Mouse (Mus musculus) heart, postnatal 25 days (tissue): ENCODE data around the gene C2cd2l. TPM values are rescaled to one million over a fixed set of nuclear protein-coding genes. Genes with fewer than 3 reads are reported as not detected.
"Not testable (repeated sequence)": the region's sequence is repeated elsewhere in the genome, so short reads cannot be mapped to it uniquely, and the experiment has no call there.

ENCODE experiments used
- DNase-seq: peaks from one replicate; pipeline ENCODE4 v3.0.0; 2022; ENCODE audit warnings: low spot score
- intact Hi-C: fragments of 180-260 bp; cut with DNase I; formaldehyde crosslinking; loops from one replicate; pipeline ENCODE4 v1.15.1; 2025
- total RNA-seq, 2 experiments: library from RNA; stranded (reverse); gene quantifications; 2 replicates each; pipeline ENCODE4 v1.2.3; 2021

The C2cd2l gene
- total RNA-seq, 2 experiments from 2014 or later: 11.7 to 13.9 TPM

GRCm38 (mm10) chr9:44319105-44319886, 789 bp downstream of the C2cd2l start:
- DNase-seq: no peak
- intact Hi-C loops: no loop called here

- intact Hi-C loops: no loop called here
- no peak for DNase-seq
These were observed 1.3 kb downstream of the C2cd2l start for GRCm38 (mm10) chr9:44318826-44319095.

GRCm38 (mm10) chr9:44318076-44318825, 1.8 kb downstream of the C2cd2l start:
- intact Hi-C loops: no loop called here
- no peak for DNase-seq

- intact Hi-C loops: no loop called here
- no peak for DNase-seq
These were observed 2.6 kb downstream of the C2cd2l start for GRCm38 (mm10) chr9:44317452-44317851.

- intact Hi-C loops: no loop called here
These were observed 5.2 kb downstream of the C2cd2l start for GRCm38 (mm10) chr9:44314910-44315309.

GRCm38 (mm10) chr9:44314257-44314547, 5.9 kb downstream of the C2cd2l start:
- DNase-seq: no peak
- intact Hi-C loops: no loop called here

More at GRCm38 (mm10) chr9:44314910-44315309, 5.2 kb downstream of the C2cd2l start:
- DNase-seq: no peak

GRCm38 (mm10) chr9:44313476-44314256, 6.4 kb downstream of the C2cd2l start:
- intact Hi-C loops: no loop called here
- DNase-seq: no peak

- intact Hi-C loops: no loop called here
- peak; percentile 52 for DNase-seq
These were observed 8.7 kb downstream of the C2cd2l start for GRCm38 (mm10) chr9:44311136-44312134.

- intact Hi-C loops: no loop called here
These were observed 9.3 kb downstream of the C2cd2l start for GRCm38 (mm10) chr9:44310750-44311135.

GRCm38 (mm10) chr9:44309756-44310155, 10.3 kb downstream of the C2cd2l start:
- intact Hi-C loops: no loop called here

More at GRCm38 (mm10) chr9:44310750-44311135, 9.3 kb downstream of the C2cd2l start:
- DNase-seq: no peak

GRCm38 (mm10) chr9:44307248-44307647, 12.8 kb downstream of the C2cd2l start:
- intact Hi-C loops: no loop called here
- no peak for DNase-seq

More at GRCm38 (mm10) chr9:44309756-44310155, 10.3 kb downstream of the C2cd2l start:
- no peak for DNase-seq

GRCm38 (mm10) chr9:44306532-44306931, 13.6 kb downstream of the C2cd2l start:
- intact Hi-C loops: no loop called here

GRCm38 (mm10) chr9:44305466-44306079, 14.5 kb downstream of the C2cd2l start, which contains the start of gene Hinfp:
Gene Hinfp, minus strand, starts transcription at chr9:44305671.
- intact Hi-C loops: loop anchor here (2.0 kb wide), 1 partner anchor 21 kb away; the partner anchor contains the start of gene Dpagt1
- DNase-seq: peak; percentile 99

More at GRCm38 (mm10) chr9:44306532-44306931, 13.6 kb downstream of the C2cd2l start:
- DNase-seq: no peak

- DNase-seq, intact Hi-C loops: not testable (repeated sequence)
These were observed 20.1 kb downstream of the C2cd2l start for GRCm38 (mm10) chr9:44300001-44300400.

GRCm38 (mm10) chr9:44292490-44292889, 27.6 kb downstream of the C2cd2l start:
- no peak for DNase-seq
- intact Hi-C loops: loop anchor here (5.0 kb wide), 2 partner anchors 45 to 95 kb away; no protein-coding TSS in a partner anchor

GRCm38 (mm10) chr9:44288959-44289291, 31.2 kb downstream of the C2cd2l start:
- intact Hi-C loops: no loop called here
- no peak for DNase-seq

- no peak for DNase-seq
- intact Hi-C loops: no loop called here
These were observed 31.8 kb downstream of the C2cd2l start, which contains the start of gene Abcg4 for GRCm38 (mm10) chr9:44288076-44288958. Gene Abcg4, minus strand, starts transcription at chr9:44288615.
